Mouse (Mus musculus): ENCODE measurements around the gene Rabif. TPM values are rescaled to one million over a fixed set of nuclear protein-coding genes. Genes with fewer than 3 reads are reported as not detected.
A peak's percentile ranks its signal among the peaks of the same experiment; 100 is the strongest.

Gene Rabif
- polyA plus RNA-seq, 1 experiment from 2014 or later: 52.0 TPM

DNA sequence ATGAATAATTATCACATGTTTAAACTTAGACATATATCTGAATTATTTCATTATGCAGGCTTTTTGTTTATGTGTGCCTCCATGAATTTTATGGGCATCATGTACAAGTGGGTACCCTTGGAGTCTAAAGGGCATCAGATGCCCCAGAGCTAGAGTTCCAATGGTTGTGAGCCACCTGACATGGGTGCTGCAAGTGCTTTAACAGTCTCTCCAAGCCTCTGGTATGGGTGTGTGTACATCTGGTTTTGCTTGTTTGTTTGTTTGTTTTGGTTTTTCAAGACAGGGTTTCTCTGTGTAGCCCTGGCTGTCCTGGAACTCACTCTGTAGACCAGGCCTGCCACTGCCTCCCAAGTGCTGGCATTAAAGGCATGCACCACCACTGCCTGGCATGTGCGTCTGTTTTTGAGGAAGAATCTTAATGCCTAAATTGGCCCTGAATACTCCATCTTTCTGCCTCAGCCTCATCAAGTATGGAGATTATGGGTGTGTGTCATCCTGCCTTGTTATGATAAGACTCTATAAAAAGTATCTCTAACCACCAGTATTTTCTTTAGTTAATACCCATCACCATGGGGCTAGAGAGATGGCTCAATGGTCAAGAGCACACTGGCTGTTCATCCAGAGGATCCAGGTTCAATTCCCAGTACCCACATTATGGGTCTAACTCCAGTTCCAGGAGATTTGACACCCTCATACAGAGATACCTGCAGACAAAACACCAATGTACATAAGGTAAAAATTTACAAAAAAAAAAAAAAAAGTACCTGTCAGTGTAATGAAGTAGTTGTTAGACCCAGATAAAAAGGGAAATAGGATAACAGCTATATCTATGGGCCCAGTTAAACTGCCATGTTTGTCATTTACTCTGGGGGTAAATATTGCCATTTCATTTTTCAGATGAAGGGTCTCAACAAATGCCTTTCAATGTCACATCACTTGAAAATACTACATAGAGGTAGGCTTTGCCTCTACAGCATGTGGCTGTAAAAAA, 33.9 kb upstream of the Rabif start:
- DNase-seq (ENCODE audit: low spot score) (no peak), ATAC-seq (ENCODE audit: insufficient read depth, low FRiP score, low TSS enrichment) (no peak)
- Histone ChIP-seq H3K36me3 (ENCODE audit: control insufficient read depth, insufficient read depth, low read length) (no peaks in the 10 kb centered on the region; the same call in 1 of the 2 replicates), H3K4me1 (ENCODE audit: control insufficient read depth, insufficient read depth, low read length) (peaks cover 6% of the 10 kb centered on the region), H3K27me3 (ENCODE audit: control insufficient read depth, insufficient read depth, low read length) (no peaks in the 10 kb centered on the region), H3K4me3 (ENCODE audit: low read depth, low read length) (no peak overlapping the region), H3K9me3 (ENCODE audit: control insufficient read depth, low read length) (no peaks in the 10 kb centered on the region), H3K27ac (ENCODE audit: low read depth, low read length) (no peak overlapping the region), H3K4me2 (ENCODE audit: low read depth) (no peak overlapping the region), H3K9ac (ENCODE audit: low read length) (no peak overlapping the region)
- 94% methylated on average over 1 of the region's 1 CpGs for WGBS

DNA sequence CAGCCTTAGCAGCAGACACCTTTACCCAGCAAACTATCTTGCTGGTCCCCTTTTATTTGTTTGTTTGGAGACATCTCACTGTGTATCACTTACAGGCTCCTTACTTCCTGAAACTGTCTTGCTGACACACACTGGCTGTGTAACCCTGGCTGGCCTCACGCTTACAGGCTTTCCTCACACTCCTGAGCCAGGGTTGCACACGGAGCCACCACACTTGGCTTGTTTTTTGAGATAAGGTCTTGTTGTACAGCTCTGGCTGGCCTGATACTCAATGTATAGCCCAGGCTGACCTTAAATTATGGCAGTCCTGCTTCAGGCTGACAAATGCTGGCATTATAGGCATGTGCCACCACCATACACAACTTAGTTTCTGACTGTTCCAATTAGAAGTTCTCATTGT, 9.8 kb upstream of the Rabif start:
- 95% methylated on average over 2 of the region's 2 CpGs for WGBS
- DNase-seq (ENCODE audit: low spot score) (no peak), ATAC-seq (ENCODE audit: insufficient read depth, low FRiP score, low TSS enrichment) (no peak)
- peaks cover 5% of the 10 kb centered on the region for H3K36me3 ChIP-seq (ENCODE audit: control insufficient read depth, insufficient read depth, low read length)
- no peak overlapping the region for H3K9ac ChIP-seq (ENCODE audit: low read length)
- no peaks in the 10 kb centered on the region for H3K4me1 ChIP-seq (ENCODE audit: control insufficient read depth, insufficient read depth, low read length)
- H3K4me3 ChIP-seq (ENCODE audit: low read depth, low read length): no peak overlapping the region
- no peak overlapping the region for H3K4me2 ChIP-seq (ENCODE audit: low read depth)
- H3K27ac ChIP-seq (ENCODE audit: low read depth, low read length): no peak overlapping the region
- H3K9me3 ChIP-seq (ENCODE audit: control insufficient read depth, low read length): no peaks in the 10 kb centered on the region
- no peaks in the 10 kb centered on the region for H3K27me3 ChIP-seq (ENCODE audit: control insufficient read depth, insufficient read depth, low read length)

DNA sequence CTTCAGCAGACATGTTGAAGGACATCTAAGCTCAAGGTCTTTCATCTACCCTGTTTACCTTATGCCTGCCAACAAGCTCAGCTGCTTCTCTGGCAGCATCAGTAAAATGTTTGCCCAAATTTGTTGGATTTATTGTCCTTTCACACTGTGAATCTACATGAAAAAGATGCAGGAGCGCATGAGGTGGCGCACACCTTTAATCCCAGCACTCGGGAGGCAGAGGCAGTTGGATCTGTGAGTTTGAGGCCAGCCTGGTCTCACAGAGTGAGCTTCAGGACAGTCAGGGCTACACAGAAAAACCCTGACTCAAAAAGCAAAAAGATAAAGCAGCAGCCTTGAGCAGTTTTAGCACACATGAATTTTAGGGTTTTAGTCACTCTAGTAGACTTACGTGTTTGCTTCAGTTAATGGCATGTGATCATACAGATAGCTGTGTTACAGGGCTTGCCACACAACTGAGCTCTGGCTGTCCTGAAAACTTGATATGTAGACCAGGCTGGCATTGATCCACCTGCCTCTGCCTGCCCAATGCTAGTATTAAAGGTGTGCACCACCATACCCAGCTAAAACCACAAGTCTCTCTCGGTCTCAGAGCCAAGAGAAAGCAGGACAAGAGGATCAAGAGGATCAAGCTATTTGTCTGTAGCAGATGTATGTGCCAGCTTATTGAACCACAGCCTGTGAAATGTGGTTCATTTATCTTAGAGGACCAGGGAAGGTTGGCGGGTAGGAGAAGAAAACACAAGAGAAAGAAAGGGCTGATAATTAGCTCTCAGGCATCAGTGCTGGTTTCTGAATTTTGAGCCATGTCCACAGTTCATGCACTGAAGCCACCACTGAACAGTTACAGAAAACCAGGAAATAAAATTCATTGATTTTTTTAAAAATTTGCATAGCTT, 3.3 kb upstream of the Rabif start:
- DNase-seq (ENCODE audit: low spot score): no peak
- peaks cover 6% of the 10 kb centered on the region; the same call in 1 of the 2 replicates for H3K4me1 ChIP-seq (ENCODE audit: control insufficient read depth, insufficient read depth, low read length)
- peaks cover 2% of the 10 kb centered on the region; the same call in 1 of the 2 replicates for H3K36me3 ChIP-seq (ENCODE audit: control insufficient read depth, insufficient read depth, low read length)
- H3K9ac ChIP-seq (ENCODE audit: low read length): no peak overlapping the region
- no peaks in the 10 kb centered on the region for H3K9me3 ChIP-seq (ENCODE audit: control insufficient read depth, low read length)
- H3K4me3 ChIP-seq (ENCODE audit: low read depth, low read length): no peak overlapping the region
- no peaks in the 10 kb centered on the region for H3K27me3 ChIP-seq (ENCODE audit: control insufficient read depth, insufficient read depth, low read length)
- H3K27ac ChIP-seq (ENCODE audit: low read depth, low read length): no peak overlapping the region
- no peak for ATAC-seq (ENCODE audit: insufficient read depth, low FRiP score, low TSS enrichment)
- H3K4me2 ChIP-seq (ENCODE audit: low read depth): no peak overlapping the region
- 92% methylated on average over 6 of the region's 6 CpGs for WGBS

DNA sequence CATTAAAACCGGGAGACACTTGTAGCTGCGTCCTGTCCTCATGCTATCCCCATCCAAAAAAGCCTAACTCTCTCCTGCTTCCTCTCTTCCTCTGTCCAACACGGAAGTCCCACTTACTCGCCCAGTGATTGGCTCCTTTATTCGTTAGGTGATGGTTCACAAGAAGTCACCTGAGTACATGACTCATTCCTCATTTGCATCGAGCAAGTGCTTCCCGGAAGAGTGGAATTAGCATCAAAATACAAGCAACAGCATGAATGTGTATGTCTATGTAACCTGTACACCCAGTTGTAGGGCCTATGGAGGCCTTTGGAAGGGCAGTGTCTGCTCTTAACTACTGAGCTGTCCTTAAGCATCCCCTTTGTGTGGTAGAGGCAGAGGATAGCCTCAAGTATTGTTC, 2.2 kb upstream of the Rabif start:
- no peak overlapping the region for H3K4me2 ChIP-seq (ENCODE audit: low read depth)
- no peak overlapping the region for H3K4me3 ChIP-seq (ENCODE audit: low read depth, low read length)
- 81% methylated on average over 7 of the region's 7 CpGs for WGBS
- DNase-seq (ENCODE audit: low spot score) (no peak), ATAC-seq (ENCODE audit: insufficient read depth, low FRiP score, low TSS enrichment) (no peak)
- H3K9me3 ChIP-seq (ENCODE audit: control insufficient read depth, low read length): no peaks in the 10 kb centered on the region
- peaks cover 6% of the 10 kb centered on the region; the same call in 1 of the 2 replicates for H3K4me1 ChIP-seq (ENCODE audit: control insufficient read depth, insufficient read depth, low read length)
- no peak overlapping the region for H3K9ac ChIP-seq (ENCODE audit: low read length)
- H3K27me3 ChIP-seq (ENCODE audit: control insufficient read depth, insufficient read depth, low read length): no peaks in the 10 kb centered on the region
- H3K27ac ChIP-seq (ENCODE audit: low read depth, low read length): no peak overlapping the region
- H3K36me3 ChIP-seq (ENCODE audit: control insufficient read depth, insufficient read depth, low read length): peaks cover 2% of the 10 kb centered on the region; the same call in 1 of the 2 replicates

DNA sequence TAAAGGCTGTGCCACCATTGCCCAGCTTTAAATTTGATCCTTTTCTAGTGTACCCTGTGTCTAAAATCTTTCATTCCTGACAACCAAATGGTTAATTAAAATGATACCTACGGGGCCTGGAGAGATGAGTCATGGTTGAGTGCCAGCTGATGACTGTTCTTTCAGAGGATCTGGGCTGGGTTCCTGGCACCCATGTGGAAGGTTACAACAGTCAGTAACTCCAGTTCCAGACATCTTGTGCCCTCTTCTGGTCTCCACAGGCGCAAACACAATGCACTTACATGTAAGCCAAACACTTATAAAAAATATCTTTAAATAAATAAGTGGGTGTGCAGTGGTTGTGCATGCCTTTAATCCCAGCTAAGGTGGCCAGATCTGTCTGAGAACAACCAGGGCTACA, 952 bp upstream of the Rabif start:
- DNase-seq (ENCODE audit: low spot score) (no peak), ATAC-seq (ENCODE audit: insufficient read depth, low FRiP score, low TSS enrichment) (no peak)
- H3K4me3 ChIP-seq (ENCODE audit: low read depth, low read length): 0 out of 2 replicates have a peak overlapping the region, but pooled peaks have one; percentile 52
- H3K4me1 ChIP-seq (ENCODE audit: control insufficient read depth, insufficient read depth, low read length): peaks cover 6% of the 10 kb centered on the region; the same call in 1 of the 2 replicates
- no peak overlapping the region for H3K27ac ChIP-seq (ENCODE audit: low read depth, low read length)
- H3K9me3 ChIP-seq (ENCODE audit: control insufficient read depth, low read length): no peaks in the 10 kb centered on the region
- 90% methylated on average over 2 of the region's 2 CpGs for WGBS
- H3K36me3 ChIP-seq (ENCODE audit: control insufficient read depth, insufficient read depth, low read length): no peaks in the 10 kb centered on the region
- H3K27me3 ChIP-seq (ENCODE audit: control insufficient read depth, insufficient read depth, low read length): no peaks in the 10 kb centered on the region
- H3K9ac ChIP-seq (ENCODE audit: low read length): peak overlapping the region; percentile 50; the same call in 1 of the 2 replicates
- no peak overlapping the region for H3K4me2 ChIP-seq (ENCODE audit: low read depth)

DNA sequence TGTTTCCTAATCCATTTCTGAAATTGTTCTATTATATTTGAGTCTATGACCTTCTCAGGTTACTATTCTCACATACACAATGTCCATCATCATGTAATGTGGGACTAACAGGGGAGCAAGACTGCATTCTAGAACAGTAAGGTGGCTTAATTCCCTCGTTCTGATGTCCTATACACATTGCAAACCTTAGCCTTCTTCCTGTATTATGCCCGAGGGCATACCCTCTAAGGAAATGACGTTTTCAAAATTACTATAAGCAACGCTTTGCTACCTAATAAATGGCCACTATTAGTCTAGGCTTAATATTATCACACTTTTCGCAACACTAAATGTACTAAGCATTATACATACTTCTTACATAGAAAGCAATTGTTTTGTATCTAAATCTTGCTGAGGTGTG, 492 bp upstream of the Rabif start:
- Histone ChIP-seq H3K4me2 (ENCODE audit: low read depth) (peak overlapping the region; percentile 70), H3K9me3 (ENCODE audit: control insufficient read depth, low read length) (no peaks in the 10 kb centered on the region), H3K27ac (ENCODE audit: low read depth, low read length) (peak overlapping the region; percentile 68; the same call in 1 of the 2 replicates), H3K36me3 (ENCODE audit: control insufficient read depth, insufficient read depth, low read length) (no peaks in the 10 kb centered on the region), H3K4me3 (ENCODE audit: low read depth, low read length) (peak overlapping the region; percentile 52), H3K27me3 (ENCODE audit: control insufficient read depth, insufficient read depth, low read length) (no peaks in the 10 kb centered on the region), H3K4me1 (ENCODE audit: control insufficient read depth, insufficient read depth, low read length) (peaks cover 6% of the 10 kb centered on the region; the same call in 1 of the 2 replicates), H3K9ac (ENCODE audit: low read length) (peak overlapping the region; percentile 50)
- 26% methylated on average over 5 of the region's 5 CpGs for WGBS
- DNase-seq (ENCODE audit: low spot score): no peak
- no peak for ATAC-seq (ENCODE audit: insufficient read depth, low FRiP score, low TSS enrichment)

DNA sequence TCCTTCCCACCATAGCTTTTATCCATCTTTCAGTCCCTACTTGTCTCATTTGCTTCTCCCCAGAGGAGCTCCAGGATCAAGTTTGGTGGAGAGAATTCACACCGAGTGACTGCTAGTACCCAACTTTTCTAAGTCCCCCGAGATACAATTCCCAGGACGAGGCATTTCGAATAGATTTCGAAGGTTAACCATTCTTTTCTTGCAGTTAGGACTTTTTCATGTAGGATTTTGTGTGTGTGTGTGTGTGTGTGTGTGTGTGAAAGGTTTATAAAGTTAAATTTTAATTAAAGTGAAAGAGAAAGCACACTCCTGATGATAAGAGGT, 730 bp downstream of the Rabif start:
- Histone ChIP-seq H3K4me2 (ENCODE audit: low read depth) (peak overlapping the region; percentile 70), H3K9me3 (ENCODE audit: control insufficient read depth, low read length) (no peaks in the 10 kb centered on the region), H3K9ac (ENCODE audit: low read length) (peak overlapping the region; percentile 50), H3K36me3 (ENCODE audit: control insufficient read depth, insufficient read depth, low read length) (no peaks in the 10 kb centered on the region), H3K4me1 (ENCODE audit: control insufficient read depth, insufficient read depth, low read length) (peaks cover 6% of the 10 kb centered on the region; the same call in 1 of the 2 replicates), H3K27ac (ENCODE audit: low read depth, low read length) (peak overlapping the region; percentile 68; the same call in 1 of the 2 replicates), H3K4me3 (ENCODE audit: low read depth, low read length) (peak overlapping the region; percentile 52), H3K27me3 (ENCODE audit: control insufficient read depth, insufficient read depth, low read length) (no peaks in the 10 kb centered on the region)
- DNase-seq (ENCODE audit: low spot score) (no peak), ATAC-seq (ENCODE audit: insufficient read depth, low FRiP score, low TSS enrichment) (no peak)
- WGBS: 24% methylated on average over 5 of the region's 5 CpGs

DNA sequence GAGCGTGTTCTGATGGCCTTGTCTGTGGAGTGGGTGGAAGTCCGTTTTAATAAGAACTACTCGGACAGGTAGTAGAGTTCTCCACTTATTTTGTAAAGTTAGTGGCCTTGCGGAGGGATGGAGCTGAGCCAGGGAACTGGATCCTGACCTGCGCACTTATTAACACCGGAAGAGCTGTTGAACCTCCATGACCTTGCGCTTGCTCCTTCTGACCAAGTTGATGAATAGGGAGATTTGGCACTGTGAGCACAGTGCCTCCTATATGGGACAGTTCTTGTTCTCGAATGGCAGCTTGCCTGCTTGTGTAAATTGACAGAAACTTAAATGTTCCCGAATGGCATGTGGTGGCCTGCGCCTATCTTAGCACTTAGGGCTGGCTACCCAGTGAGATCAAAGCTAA, 1.5 kb downstream of the Rabif start:
- Histone ChIP-seq H3K4me1 (ENCODE audit: control insufficient read depth, insufficient read depth, low read length) (peaks cover 6% of the 10 kb centered on the region; the same call in 1 of the 2 replicates), H3K9me3 (ENCODE audit: control insufficient read depth, low read length) (no peaks in the 10 kb centered on the region), H3K36me3 (ENCODE audit: control insufficient read depth, insufficient read depth, low read length) (no peaks in the 10 kb centered on the region), H3K9ac (ENCODE audit: low read length) (no peak overlapping the region), H3K4me3 (ENCODE audit: low read depth, low read length) (no peak overlapping the region), H3K27me3 (ENCODE audit: control insufficient read depth, insufficient read depth, low read length) (no peaks in the 10 kb centered on the region), H3K27ac (ENCODE audit: low read depth, low read length) (no peak overlapping the region), H3K4me2 (ENCODE audit: low read depth) (no peak overlapping the region)
- no peak for ATAC-seq (ENCODE audit: insufficient read depth, low FRiP score, low TSS enrichment)
- 94% methylated on average over 10 of the region's 10 CpGs for WGBS
- DNase-seq (ENCODE audit: low spot score): no peak
